Mouse (Mus musculus) heart, adult 2 months (tissue): ENCODE data around the gene Trim41.

Experiments
- CTCF ChIP-seq: fragments of 200-600 bp; IDR thresholded peaks from 2 replicates; pipeline ENCODE4 v1.8.1; 2022; ENCODE audit warnings: antibody characterized with exemption, mild to moderate bottlenecking, moderate library complexity
- EP300 ChIP-seq: fragments of 200-500 bp; IDR thresholded peaks from 2 replicates; pipeline ENCODE4 v1.6.1; 2011; ENCODE audit warnings: low read depth, low read length, control low read depth; ENCODE audit not compliant: insufficient read depth
- POLR2A ChIP-seq: fragments of 200-500 bp; IDR thresholded peaks from 2 replicates; pipeline ENCODE4 v1.6.1; 2011; ENCODE audit warnings: mild to moderate bottlenecking, low read depth, low read length, control low read depth; ENCODE audit not compliant: insufficient read depth

- TF ChIP-seq CTCF (no peak), POLR2A (no peak), EP300 (no peak)
Observed at GRCm38 (mm10) chr11:48798308-48798707, 18.8 kb downstream of the Trim41 start.
